9 mouse cellular contexts compared by ENCODE assay signal in genomic region chr7:19281680-19282304, GRCm38 (mm10). TPM values are rescaled to one million over a fixed set of nuclear protein-coding genes. Genes with fewer than 3 reads are reported as not detected.
DNase-seq lines count a peak whose midpoint lies in the region; ATAC-seq and TF ChIP-seq lines count a peak whose summit lies in the region.
"Not testable (repeated sequence)": the region's sequence is repeated elsewhere in the genome, so short reads cannot be mapped to it uniquely, and the experiment has no call there.
"Had no signal": no experiment of that assay in that cellular context is flagged by ENCODE, and none has a peak within 500 bp of the region (broad histone marks: within the 10 kb centered on the region; RNA-seq: fewer than 3 reads in every experiment).

No protein-coding gene starts in this region.

- H3K9me3 ChIP-seq in ES-E14 (ENCODE audit: control insufficient read depth, insufficient read depth, low read depth, low read length); forebrain, embryonic 13.5 days (replicated peaks); hindbrain, embryonic 11.5 days (ENCODE audit: control insufficient read depth, low read length); liver, embryonic 16.5 days (replicated peaks; ENCODE audit: control insufficient read depth, low read length); midbrain, postnatal 0 days (ENCODE audit: low read length): not testable (repeated sequence)

- peak overlapping the region; percentile 72 for H3K4me2 ChIP-seq in forebrain, embryonic 13.5 days
- not testable (repeated sequence) for H3K4me2 ChIP-seq in hindbrain, embryonic 11.5 days (replicated peaks; ENCODE audit: low read depth, low read length)
- H3K4me2 ChIP-seq in liver, embryonic 16.5 days (ENCODE audit: low read depth, low read length): peak overlapping the region; percentile 80
- peak overlapping the region; percentile 52 for H3K4me2 ChIP-seq in midbrain, postnatal 0 days (ENCODE audit: low read depth, low read length, poor library complexity, severe bottlenecking)

- ATAC-seq in forebrain, embryonic 13.5 days: peak; percentile 16; the same call in 1 of the 2 replicates
- ATAC-seq in hindbrain, embryonic 11.5 days (ENCODE audit: low FRiP score); midbrain, postnatal 0 days (ENCODE audit: low FRiP score): not testable (repeated sequence)
- ATAC-seq in liver, embryonic 16.5 days (ENCODE audit: low read depth): peak; percentile 15

- in situ Hi-C loops in ES-E14 (cut with MboI; ENCODE audit: low sequenced_read_pairs in 2 of 2, unreplicated experiment in 2 of 2): loop anchor here in 1 of 2 experiments (5.0 kb wide), 1 partner anchor 99 kb away; no protein-coding TSS in a partner anchor

- not testable (repeated sequence) for H3K4me1 ChIP-seq in ES-E14 (ENCODE audit: control insufficient read depth in 2 of 2, insufficient read depth in 2 of 2, low read length in 2 of 2, poor library complexity in 1 of 2); hindbrain, embryonic 11.5 days (replicated peaks; ENCODE audit: control insufficient read depth, insufficient read depth, low read length); midbrain, postnatal 0 days (ENCODE audit: insufficient read depth, low read length)
- peaks cover 19% of the 10 kb centered on the region for H3K4me1 ChIP-seq in forebrain, embryonic 13.5 days
- peaks cover 18% of the 10 kb centered on the region for H3K4me1 ChIP-seq in liver, embryonic 16.5 days (ENCODE audit: control insufficient read depth, low read depth, low read length)
- peaks cover 15% of the 10 kb centered on the region for H3K4me1 ChIP-seq in testis, adult 2 months (ENCODE audit: control insufficient read depth, insufficient read depth, low read length)

- not testable (repeated sequence) for H3K36me3 ChIP-seq in ES-E14 (ENCODE audit: control insufficient read depth, insufficient read depth, low read length, poor library complexity, severe bottlenecking); forebrain, embryonic 13.5 days (ENCODE audit: poor library complexity, severe bottlenecking); hindbrain, embryonic 11.5 days (ENCODE audit: control insufficient read depth, insufficient read depth, low read length); liver, embryonic 16.5 days (ENCODE audit: control insufficient read depth, insufficient read depth); midbrain, postnatal 0 days (ENCODE audit: insufficient read depth, low read length); testis, adult 2 months (ENCODE audit: control insufficient read depth, insufficient read depth, low read length)

- TF ChIP-seq POLR2A in testis, adult 2 months (IDR thresholded peaks at IDR 0.05; ENCODE audit: control insufficient read depth, low read depth, low read length): not testable (repeated sequence)

- peak; percentile 73 for TF ChIP-seq CTCF in midbrain, postnatal 0 days (IDR thresholded peaks at IDR 0.05)
- TF ChIP-seq CTCF in testis, adult 2 months (IDR thresholded peaks at IDR 0.05; ENCODE audit: control insufficient read depth, insufficient read depth, insufficient replicate concordance, low read depth, low read length): not testable (repeated sequence)

- DNase-seq in ES-E14 (ENCODE audit: low read depth, low spot score): not testable (repeated sequence)
- DNase-seq in cerebellum, adult 9-10 months: peak; percentile 55
- peak; percentile 51 for DNase-seq in hindbrain, embryonic 11.5 days (ENCODE audit: low spot score)
- DNase-seq in kidney, postnatal 10 days: peak; percentile 62
- DNase-seq in midbrain, postnatal 0 days (ENCODE audit: low spot score): peak; percentile 57

- WGBS in forebrain, embryonic 13.5 days: 43% methylated on average over 6 of the region's 6 CpGs
- WGBS in hindbrain, embryonic 11.5 days: 34% methylated on average over 6 of the region's 6 CpGs
- 24% methylated on average over 6 of the region's 6 CpGs for WGBS in liver, embryonic 16.5 days (ENCODE audit: insufficient replicate concordance)
- 40% methylated on average over 6 of the region's 6 CpGs for WGBS in midbrain, postnatal 0 days

- peaks cover 50% of the 10 kb centered on the region for H3K27me3 ChIP-seq in forebrain, embryonic 13.5 days
- H3K27me3 ChIP-seq in hindbrain, embryonic 11.5 days (ENCODE audit: control insufficient read depth, insufficient read depth, low read length): peaks cover 40% of the 10 kb centered on the region
- peaks cover 69% of the 10 kb centered on the region for H3K27me3 ChIP-seq in liver, embryonic 16.5 days (ENCODE audit: control insufficient read depth, insufficient read depth, low read depth, low read length)
- peaks cover 31% of the 10 kb centered on the region for H3K27me3 ChIP-seq in midbrain, postnatal 0 days (ENCODE audit: insufficient read depth, low read length)
- not testable (repeated sequence) for H3K27me3 ChIP-seq in testis, adult 2 months (ENCODE audit: control insufficient read depth, insufficient read depth, low read length)

- H3K4me3 ChIP-seq in ES-E14 (ENCODE audit: insufficient read depth in 1 of 2, low read depth in 1 of 2, low read length in 2 of 2, poor library complexity in 1 of 2, severe bottlenecking in 1 of 2): peak overlapping the region; percentile 56 to 90
- H3K4me3 ChIP-seq in forebrain, embryonic 13.5 days: peak overlapping the region; percentile 87
- H3K4me3 ChIP-seq in hindbrain, embryonic 11.5 days (ENCODE audit: low read depth, low read length): peak overlapping the region; percentile 81; the same call in 1 of the 2 replicates
- H3K4me3 ChIP-seq in liver, embryonic 16.5 days (ENCODE audit: low read depth, low read length): peak overlapping the region; percentile 64
- peak overlapping the region; percentile 86 for H3K4me3 ChIP-seq in midbrain, postnatal 0 days (ENCODE audit: low read depth, low read length)
- H3K4me3 ChIP-seq in testis, adult 2 months (ENCODE audit: control insufficient read depth, low read depth, low read length): peak overlapping the region; percentile 62

- peak overlapping the region; percentile 57; the same call in 1 of the 2 replicates for H3K9ac ChIP-seq in ES-E14 (ENCODE audit: insufficient read depth, low read depth, low read length, poor library complexity, severe bottlenecking)
- H3K9ac ChIP-seq in forebrain, embryonic 13.5 days; hindbrain, embryonic 11.5 days (ENCODE audit: low read depth, low read length); liver, embryonic 16.5 days (ENCODE audit: low read depth, low read length): not testable (repeated sequence)
- H3K9ac ChIP-seq in midbrain, postnatal 0 days (replicated peaks; ENCODE audit: low read length, poor library complexity, severe bottlenecking): 0 out of 2 replicates have a peak overlapping the region, but pooled peaks have one; percentile 96

- H3K27ac ChIP-seq in ES-E14 (ENCODE audit: insufficient read depth, low read depth, low read length, poor library complexity, severe bottlenecking); forebrain, embryonic 13.5 days; hindbrain, embryonic 11.5 days (ENCODE audit: low read depth, low read length); liver, embryonic 16.5 days (ENCODE audit: low read length); midbrain, postnatal 0 days (ENCODE audit: low read depth, low read length); testis, adult 2 months (ENCODE audit: control insufficient read depth, insufficient read depth, low read depth, low read length): not testable (repeated sequence)

RNA-seq across cellular contexts. Expression of gene Rtn2, which starts 0.6 kb away (rescaled TPM):
- total RNA-seq in ES-E14 (2012; rRNA removed): 9.9 and 10.8 TPM in 2 replicates
- polyA plus RNA-seq in forebrain, embryonic 13.5 days (2015; fragmentation: Nextera tagmentation; extraction: Ambion mirVana): 87.9 and 92.4 TPM in 2 replicates
- polyA plus RNA-seq in hindbrain, embryonic 11.5 days (2014; fragmentation: Nextera tagmentation; extraction: Ambion mirVana): 49.6 and 52.1 TPM in 2 replicates
- 2.9 and 4.1 TPM in 2 replicates for polyA plus RNA-seq in liver, embryonic 16.5 days (2015; fragmentation: Nextera tagmentation; extraction: Ambion mirVana)
- total RNA-seq in midbrain, postnatal 0 days (2014; rRNA removed): 160 and 172 TPM in 2 replicates
- 104 and 107 TPM in 2 replicates for polyA plus RNA-seq in midbrain, postnatal 0 days (2015; fragmentation: Nextera tagmentation; extraction: Ambion mirVana)
- 15.6 and 17.4 TPM in 2 replicates for polyA plus RNA-seq in testis, adult 2 months (2012; rRNA removed)

RNA-seq across cellular contexts. Expression of gene Ppm1n, which starts 1.9 kb away (rescaled TPM):
- 2.9 and 9.7 TPM in 2 replicates for total RNA-seq in ES-E14 (2012; rRNA removed)
- 0.18 and 0.80 TPM in 2 replicates for polyA plus RNA-seq in forebrain, embryonic 13.5 days (2015; fragmentation: Nextera tagmentation; extraction: Ambion mirVana)
- polyA plus RNA-seq in hindbrain, embryonic 11.5 days (2014; fragmentation: Nextera tagmentation; extraction: Ambion mirVana): 0.18 TPM in 1 of 2 replicates, not detected in the other
- polyA plus RNA-seq in liver, embryonic 16.5 days (2015; fragmentation: Nextera tagmentation; extraction: Ambion mirVana): 0.11 TPM in 1 of 2 replicates, not detected in the other
- 1.8 and 2.2 TPM in 2 replicates for total RNA-seq in midbrain, postnatal 0 days (2014; rRNA removed)
- polyA plus RNA-seq in midbrain, postnatal 0 days (2015; fragmentation: Nextera tagmentation; extraction: Ambion mirVana): 1.2 and 1.4 TPM in 2 replicates
- polyA plus RNA-seq in testis, adult 2 months (2012; rRNA removed): 0.20 and 0.30 TPM in 2 replicates
- polyA plus RNA-seq: macrophage had no signal

RNA-seq across cellular contexts. Expression of gene Vasp, which starts 10.2 kb away (rescaled TPM):
- total RNA-seq in ES-E14 (2012; rRNA removed): 92.5 and 108 TPM in 2 replicates
- polyA plus RNA-seq in forebrain, embryonic 13.5 days (2015; fragmentation: Nextera tagmentation; extraction: Ambion mirVana): 31.0 and 32.7 TPM in 2 replicates
- polyA plus RNA-seq in hindbrain, embryonic 11.5 days (2014; fragmentation: Nextera tagmentation; extraction: Ambion mirVana): 29.2 and 50.2 TPM in 2 replicates
- 32.8 and 33.0 TPM in 2 replicates for polyA plus RNA-seq in liver, embryonic 16.5 days (2015; fragmentation: Nextera tagmentation; extraction: Ambion mirVana)
- 50.9 and 56.9 TPM in 2 replicates for total RNA-seq in midbrain, postnatal 0 days (2014; rRNA removed)
- polyA plus RNA-seq in midbrain, postnatal 0 days (2015; fragmentation: Nextera tagmentation; extraction: Ambion mirVana): 31.4 and 32.3 TPM in 2 replicates
- 42.4 and 44.7 TPM in 2 replicates for polyA plus RNA-seq in testis, adult 2 months (2012; rRNA removed)

RNA-seq across cellular contexts. Expression of gene Fosb, which starts 28.1 kb away (rescaled TPM):
- 5.8 and 6.3 TPM in 2 replicates for total RNA-seq in ES-E14 (2012; rRNA removed)
- 0.06 TPM in 1 of 2 replicates, not detected in the other for polyA plus RNA-seq in forebrain, embryonic 13.5 days (2015; fragmentation: Nextera tagmentation; extraction: Ambion mirVana)
- polyA plus RNA-seq in hindbrain, embryonic 11.5 days (2014; fragmentation: Nextera tagmentation; extraction: Ambion mirVana): not detected in 2 replicates
- not detected in 2 replicates for polyA plus RNA-seq in liver, embryonic 16.5 days (2015; fragmentation: Nextera tagmentation; extraction: Ambion mirVana)
- total RNA-seq in midbrain, postnatal 0 days (2014; rRNA removed): 0.38 and 0.66 TPM in 2 replicates
- polyA plus RNA-seq in midbrain, postnatal 0 days (2015; fragmentation: Nextera tagmentation; extraction: Ambion mirVana): 0.10 and 0.11 TPM in 2 replicates
- 3.9 and 4.1 TPM in 2 replicates for polyA plus RNA-seq in testis, adult 2 months (2012; rRNA removed)

RNA-seq across cellular contexts. Expression of gene Opa3, which starts 53.7 kb away (rescaled TPM):
- total RNA-seq in ES-E14 (2012; rRNA removed): 12.6 and 15.8 TPM in 2 replicates
- polyA plus RNA-seq in forebrain, embryonic 13.5 days (2015; fragmentation: Nextera tagmentation; extraction: Ambion mirVana): 42.1 and 47.5 TPM in 2 replicates
- 42.2 and 42.4 TPM in 2 replicates for polyA plus RNA-seq in hindbrain, embryonic 11.5 days (2014; fragmentation: Nextera tagmentation; extraction: Ambion mirVana)
- polyA plus RNA-seq in liver, embryonic 16.5 days (2015; fragmentation: Nextera tagmentation; extraction: Ambion mirVana): 13.2 and 14.3 TPM in 2 replicates
- total RNA-seq in midbrain, postnatal 0 days (2014; rRNA removed): 34.8 and 40.1 TPM in 2 replicates
- polyA plus RNA-seq in midbrain, postnatal 0 days (2015; fragmentation: Nextera tagmentation; extraction: Ambion mirVana): 33.4 and 33.9 TPM in 2 replicates
- 13.6 and 14.5 TPM in 2 replicates for polyA plus RNA-seq in testis, adult 2 months (2012; rRNA removed)
